Mouse (Mus musculus) ES-E14 (cell line): ENCODE data around the gene Sgo1. TPM values are rescaled to one million over a fixed set of nuclear protein-coding genes. Genes with fewer than 3 reads are reported as not detected.

ENCODE experiments used
- DNase-seq: peaks from one replicate; pipeline ENCODE4 v3.0.0-alpha.2; 2013; ENCODE audit warnings: low read depth, low spot score
- H3K27ac ChIP-seq: 2 replicates; pipeline ENCODE4 v1.5.1; 2012; ENCODE audit warnings: low read depth, mild to moderate bottlenecking, low read length, moderate library complexity, mixed read lengths; ENCODE audit not compliant: poor library complexity, insufficient read depth, severe bottlenecking
- H3K36me3 ChIP-seq: 2 replicates; pipeline ENCODE4 v1.6.1; 2012; ENCODE audit warnings: mild to moderate bottlenecking, low read length, moderate library complexity, mixed read lengths; ENCODE audit not compliant: control insufficient read depth, poor library complexity, insufficient read depth, severe bottlenecking
- H3K4me1 ChIP-seq, 2 experiments: fragments of 150-350 bp in 1 of 2; sonication (generic) in 1 of 2; 2 replicates each; pipeline ENCODE4 v1.6.1; 2012; ENCODE audit warnings: low read length in 2 of 2, mild to moderate bottlenecking in 1 of 2, mixed read lengths in 1 of 2; ENCODE audit not compliant: control insufficient read depth in 2 of 2, insufficient read depth in 2 of 2, poor library complexity in 1 of 2
- H3K4me3 ChIP-seq, 2 experiments: fragments of 150-350 bp in 1 of 2; sonication (generic) in 1 of 2; 2 replicates each; pipeline ENCODE4 v1.5.1; 2012; ENCODE audit warnings: low read length in 2 of 2, low read depth in 1 of 2, mild to moderate bottlenecking in 1 of 2, mixed read lengths in 1 of 2; ENCODE audit not compliant: insufficient read depth in 1 of 2, poor library complexity in 1 of 2, severe bottlenecking in 1 of 2
- H3K9ac ChIP-seq: 2 replicates; pipeline ENCODE4 v1.6.1; 2012; ENCODE audit warnings: low read depth, mild to moderate bottlenecking, low read length, mixed read lengths; ENCODE audit not compliant: poor library complexity, insufficient read depth, severe bottlenecking
- H3K9me3 ChIP-seq: fragments of 150-350 bp; sonication (generic); 2 replicates; pipeline ENCODE4 v1.6.1; 2012; ENCODE audit warnings: low read depth, mild to moderate bottlenecking, low read length; ENCODE audit not compliant: control insufficient read depth, insufficient read depth
- CHD2 ChIP-seq: IDR thresholded peaks from 2 replicates; pipeline ENCODE4 v1.6.1; 2014; ENCODE audit warnings: mild to moderate bottlenecking, low read depth, low read length, inconsistent platforms
- HCFC1 ChIP-seq: IDR thresholded peaks from 2 replicates; pipeline ENCODE4 v1.6.1; 2012; ENCODE audit warnings: low read length, inconsistent platforms, borderline replicate concordance; ENCODE audit not compliant: insufficient read depth
- MAFK ChIP-seq: IDR thresholded peaks from 2 replicates; pipeline ENCODE4 v1.6.1; 2014; ENCODE audit warnings: mild to moderate bottlenecking, low read depth, low read length, inconsistent platforms; ENCODE audit not compliant: insufficient read depth
- ZC3H11A ChIP-seq: IDR thresholded peaks from 2 replicates; pipeline ENCODE4 v1.6.1; 2012; ENCODE audit warnings: low read depth, mild to moderate bottlenecking, inconsistent platforms, low read length, borderline replicate concordance
- ZNF384 ChIP-seq: IDR thresholded peaks from 2 replicates; pipeline ENCODE4 v1.6.1; 2012; ENCODE audit warnings: low read depth, low read length, inconsistent platforms
- in situ Hi-C, 2 experiments: fragments of 600-800 bp; cut with MboI; formaldehyde crosslinking; loops; one replicate each; pipeline ENCODE4 v1.15.1; 2025; ENCODE audit warnings: low sequenced_read_pairs in 2 of 2, inconsistent platforms in 1 of 2; ENCODE audit not compliant: unreplicated experiment in 2 of 2
- total RNA-seq: library from RNA; depleted of rRNA; stranded (reverse); fragments of 300-350 nt; gene quantifications from 2 replicates; pipeline ENCODE4 v1.2.3, GENCODE M21; 2012; rRNA removed

Sgo1 gene
- total RNA-seq, 1 experiment: 26.5 TPM

DNA sequence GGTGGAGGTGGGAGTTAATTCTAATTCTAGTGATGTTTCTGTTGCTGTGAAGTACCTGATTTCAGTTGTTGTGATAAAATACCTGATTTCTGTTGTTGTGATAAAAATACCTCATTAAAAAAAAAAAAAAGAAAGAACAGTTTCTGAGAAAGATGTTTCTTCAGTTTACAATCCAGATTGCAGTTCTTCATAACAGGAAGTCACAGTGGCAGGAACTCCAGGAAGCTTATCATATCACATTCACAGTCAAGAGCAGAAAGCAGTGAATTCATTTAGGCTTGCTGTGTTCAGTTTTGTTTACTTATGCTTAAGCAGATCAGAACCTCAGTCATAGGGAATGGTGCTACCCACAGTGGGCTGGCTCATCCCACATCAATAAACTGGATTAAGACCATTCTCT, 57.8 kb downstream of the Sgo1 start:
- in situ Hi-C loops: no loop called here
- H3K36me3 ChIP-seq: peaks cover 9% of the 10 kb centered on the region
- H3K4me1 ChIP-seq: no peaks in the 10 kb centered on the region
- no peaks in the 10 kb centered on the region for H3K9me3 ChIP-seq
- no peak overlapping the region for H3K9ac ChIP-seq
- TF ChIP-seq CHD2 (no peak), HCFC1 (no peak), ZNF384 (no peak), MAFK (no peak), ZC3H11A (no peak)
- no peak for DNase-seq
- H3K4me3 ChIP-seq: no peak overlapping the region
- no peak overlapping the region for H3K27ac ChIP-seq

DNA sequence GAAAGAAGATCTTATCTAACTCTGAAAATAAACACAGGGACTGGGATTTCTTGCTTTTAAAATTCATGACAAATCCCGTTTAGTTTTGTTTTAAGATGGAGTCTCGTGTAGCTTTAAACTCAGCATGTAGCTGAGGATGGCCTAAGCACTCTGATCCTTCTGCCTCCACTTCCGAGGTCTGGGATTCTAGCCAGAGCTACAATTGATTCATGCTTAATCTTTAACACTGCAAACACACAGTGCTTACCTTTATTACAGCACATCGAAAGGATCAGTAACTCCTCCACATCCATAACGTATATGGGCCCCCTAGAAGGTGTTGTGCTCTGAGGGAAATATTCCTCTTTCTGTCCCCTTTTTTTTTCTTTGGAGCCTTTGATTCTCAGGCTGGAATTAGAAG, 61.0 kb downstream of the Sgo1 start:
- in situ Hi-C loops: no loop called here

DNA sequence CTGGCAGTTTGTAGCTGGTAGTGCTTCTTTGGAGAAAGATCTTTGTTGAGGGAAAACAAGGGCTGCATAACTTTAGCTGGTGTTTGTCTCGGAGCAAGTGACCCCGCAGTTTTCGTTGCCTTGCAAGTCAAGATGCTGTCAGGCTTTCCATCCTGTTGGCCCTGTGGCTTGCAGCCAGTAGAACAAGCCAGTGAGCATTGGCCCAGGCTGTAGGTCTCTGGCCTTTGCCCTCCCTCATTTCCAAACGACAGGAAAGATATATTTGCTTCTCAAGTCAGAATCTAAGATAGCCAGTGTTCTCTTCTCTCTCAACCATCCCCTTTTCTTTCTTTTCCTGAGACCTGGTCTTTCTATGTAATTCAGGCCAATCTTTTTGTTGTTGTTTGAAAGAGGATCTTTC, 61.6 kb downstream of the Sgo1 start:
- no peak overlapping the region for H3K27ac ChIP-seq
- no peaks in the 10 kb centered on the region; a peak in 1 of 4 replicates for H3K4me1 ChIP-seq
- in situ Hi-C loops: no loop called here
- H3K4me3 ChIP-seq: no peak overlapping the region
- H3K9me3 ChIP-seq: no peaks in the 10 kb centered on the region
- peaks cover 17% of the 10 kb centered on the region for H3K36me3 ChIP-seq
- TF ChIP-seq MAFK (no peak), CHD2 (no peak), ZNF384 (no peak), ZC3H11A (no peak), HCFC1 (no peak)
- DNase-seq: no peak
- no peak overlapping the region for H3K9ac ChIP-seq

More for the DNA sequence above, 61.0 kb downstream of the Sgo1 start:
- H3K36me3 ChIP-seq: peaks cover 17% of the 10 kb centered on the region
- TF ChIP-seq ZNF384 (no peak), HCFC1 (no peak), ZC3H11A (no peak), MAFK (no peak), CHD2 (no peak)
- H3K9ac ChIP-seq: no peak overlapping the region
- no peaks in the 10 kb centered on the region for H3K9me3 ChIP-seq
- H3K4me1 ChIP-seq: no peaks in the 10 kb centered on the region; a peak in 1 of 4 replicates
- H3K27ac ChIP-seq: no peak overlapping the region
- no peak for DNase-seq
- no peak overlapping the region for H3K4me3 ChIP-seq

GRCm38 (mm10) chr17:53626160-53626559, 63.0 kb downstream of the Sgo1 start:
- DNase-seq: no peak
- no peaks in the 10 kb centered on the region for H3K9me3 ChIP-seq
- TF ChIP-seq CHD2: no peak
- TF ChIP-seq ZC3H11A: no peak
- no peak for TF ChIP-seq MAFK
- TF ChIP-seq ZNF384: no peak
- TF ChIP-seq HCFC1: no peak
- in situ Hi-C loops: no loop called here
- no peak overlapping the region for H3K4me3 ChIP-seq
- no peak overlapping the region for H3K27ac ChIP-seq
- no peaks in the 10 kb centered on the region; a peak in 1 of 4 replicates for H3K4me1 ChIP-seq
- H3K36me3 ChIP-seq: peaks cover 15% of the 10 kb centered on the region
- H3K9ac ChIP-seq: no peak overlapping the region

Other genes with a start within 250 kb of the Sgo1 start
- 0.40 and 0.85 TPM in 2 replicates for gene Efhb, start 226.0 kb downstream of the Sgo1 start, total RNA-seq
- gene Rab5a, start 210.1 kb downstream of the Sgo1 start, total RNA-seq: 32.7 and 50.5 TPM in 2 replicates
- 0.31 and 0.48 TPM in 2 replicates for gene Pp2d1, start 149.9 kb downstream of the Sgo1 start, total RNA-seq
- gene Kat2b, start 122.5 kb downstream of the Sgo1 start, total RNA-seq: 25.1 and 32.1 TPM in 2 replicates
- not detected in 2 replicates for gene Sult1c2, start 157.0 kb upstream of the Sgo1 start, total RNA-seq